Mouse (Mus musculus): Measurements from ENCODE around the gene Triobp.

Gene Triobp

DNA sequence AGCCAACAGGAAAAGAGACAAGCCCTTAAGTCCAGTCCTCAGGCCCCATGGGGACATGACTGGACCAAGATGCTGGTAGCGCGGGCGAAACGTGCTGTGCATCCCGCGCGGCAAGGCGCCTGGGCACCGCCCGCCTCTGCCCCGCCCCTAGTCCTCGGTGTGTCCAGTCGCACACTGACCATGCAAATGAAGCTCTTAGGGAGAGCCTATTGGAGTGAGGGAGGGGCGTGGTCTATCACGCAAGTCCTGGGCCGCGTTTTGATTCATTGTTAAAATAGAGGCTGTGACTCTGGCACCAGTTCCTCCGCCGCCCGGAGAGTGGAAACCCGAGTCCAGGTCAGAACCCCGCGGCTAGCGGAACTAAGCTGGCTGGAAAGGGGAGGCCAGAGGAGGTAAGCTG, at the start of gene Triobp:
Gene Triobp (plus strand): TSS at position 68 of the 400 bp plus-strand sequence.
- DNase-seq, result peak; percentile 91 to 95

DNA sequence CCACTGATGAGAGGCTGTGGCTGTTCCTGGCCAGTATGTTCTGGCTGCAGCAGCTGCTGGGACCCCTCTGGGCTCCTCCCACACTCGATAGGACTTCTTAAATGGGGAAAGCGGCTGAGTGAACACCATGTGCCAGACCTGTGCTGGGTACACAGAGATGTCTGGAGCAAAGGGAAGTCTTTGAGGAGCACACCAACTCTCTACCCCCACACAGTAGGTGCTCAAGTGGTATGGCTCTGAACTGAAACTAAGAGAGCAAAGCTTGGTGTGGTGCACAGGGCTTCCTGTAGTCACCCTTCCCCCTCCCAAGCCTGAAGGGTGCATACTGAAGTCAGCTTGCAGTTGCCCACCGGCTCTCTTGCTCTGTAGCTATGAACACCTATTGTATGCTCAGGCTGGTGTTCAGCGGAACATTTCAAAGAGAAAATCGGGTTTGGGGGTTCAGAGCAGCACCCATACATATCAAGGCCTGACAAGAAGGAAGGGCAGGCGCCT, 49.0 kb upstream of the Triobp start:
- no peak for DNase-seq

DNA sequence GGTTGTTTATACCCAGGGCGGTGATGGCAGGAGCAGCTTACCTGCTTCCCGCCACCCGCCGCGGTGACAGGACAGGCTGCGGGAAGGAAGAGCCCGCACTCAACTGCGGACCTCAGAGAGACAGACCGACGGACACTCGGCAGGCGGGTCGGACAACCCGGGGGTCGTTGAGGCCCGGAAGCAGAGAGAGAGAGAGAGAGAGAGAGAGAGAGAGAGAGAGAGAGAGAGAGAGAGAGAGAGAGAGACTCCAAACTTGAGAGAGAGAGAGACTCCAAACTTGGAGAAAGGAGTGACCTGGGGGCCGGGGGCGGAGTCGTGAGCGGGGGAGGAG, 48.1 kb upstream of the Triobp start, which contains the start of gene Gm49510:
Gene Gm49510 (plus strand): TSS at position 259 of the 331 bp plus-strand sequence.
- DNase-seq, result no peak

DNA sequence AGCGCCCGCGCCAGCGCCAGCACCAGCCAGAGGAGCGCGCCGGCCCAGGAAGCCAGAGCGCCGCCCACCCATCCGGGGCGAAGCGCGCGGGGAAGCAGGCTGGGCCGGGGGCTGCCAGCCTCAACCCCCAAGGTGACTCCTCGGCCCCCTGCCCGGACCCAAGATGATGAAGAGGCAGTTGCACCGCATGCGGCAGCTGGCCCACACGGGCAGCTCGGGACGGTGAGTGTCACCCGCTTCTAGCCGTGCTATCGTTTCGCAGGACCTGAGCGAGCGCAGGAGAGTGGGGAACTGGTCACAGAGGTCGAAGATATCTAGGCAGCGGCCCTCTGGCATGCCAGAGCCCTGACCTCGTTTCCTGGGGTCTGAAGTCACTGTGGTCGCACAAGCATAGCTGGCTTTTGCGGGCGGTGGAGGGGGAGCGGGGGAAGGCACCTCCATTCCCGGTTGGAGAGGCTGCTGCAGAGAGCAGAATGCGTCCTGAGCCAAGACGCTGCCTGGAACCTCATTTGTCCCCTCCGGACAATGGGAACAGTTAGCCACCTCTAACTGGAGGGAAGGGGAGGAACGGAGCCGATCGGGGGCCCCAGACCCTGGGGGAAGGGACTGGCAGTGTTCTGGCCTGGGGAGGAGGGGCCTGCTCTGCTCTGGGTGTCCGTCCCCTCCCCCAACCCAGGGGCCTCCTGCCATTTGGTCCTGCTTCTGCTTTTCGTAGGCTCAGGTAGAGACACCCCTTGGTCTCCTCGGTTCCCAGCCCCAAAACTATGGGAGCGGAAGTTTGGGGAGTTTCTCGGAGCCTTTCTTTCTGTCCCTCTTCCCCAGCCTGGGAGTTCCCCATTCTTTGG, 47.6 kb upstream of the Triobp start, which contains the start of gene Sh3bp1:
Gene Sh3bp1 (plus strand): TSS at position 29 of the 845 bp plus-strand sequence.
- peak; percentile 75 to 82 for DNase-seq

DNA sequence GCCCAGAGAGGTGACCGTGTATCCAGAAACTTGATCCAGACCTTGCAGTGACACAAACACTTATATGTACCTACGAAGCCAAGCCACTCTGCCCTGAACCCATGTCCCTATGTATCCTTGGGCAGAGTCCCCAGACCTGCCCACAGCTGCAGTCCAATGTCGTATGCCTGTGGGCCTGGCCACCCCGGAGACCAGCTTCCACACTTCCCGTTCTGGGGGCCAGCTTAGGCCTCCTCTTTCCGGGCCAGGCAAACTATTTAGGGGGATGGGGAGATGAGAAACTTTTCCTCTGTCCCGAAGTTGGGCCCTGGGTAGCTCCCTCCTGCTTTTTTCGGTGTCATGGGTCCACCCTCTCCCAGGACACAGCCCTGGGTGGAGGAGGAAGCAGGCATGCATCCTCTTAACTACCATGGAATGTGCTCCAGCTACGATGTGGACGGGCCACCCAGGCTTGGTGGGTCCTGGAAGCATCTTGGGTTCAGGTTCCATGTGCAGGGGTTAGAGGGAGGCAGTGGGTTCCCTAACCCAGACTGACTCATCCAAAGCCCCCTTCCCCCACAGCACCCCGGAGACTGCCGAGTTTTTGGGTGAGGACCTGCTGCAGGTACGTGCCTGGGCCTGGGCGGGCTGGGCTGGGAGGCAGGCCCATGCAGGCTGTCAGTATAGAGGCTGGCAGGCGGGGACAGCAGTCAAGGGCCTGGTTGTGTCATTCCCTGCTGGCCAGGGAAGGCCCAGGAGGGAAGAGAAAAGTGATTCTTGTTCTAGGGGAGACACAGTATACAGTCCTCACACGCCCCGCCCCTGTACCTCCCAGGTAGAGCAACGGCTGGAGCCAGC, 46.7 kb upstream of the Triobp start:
- no peak for DNase-seq

DNA sequence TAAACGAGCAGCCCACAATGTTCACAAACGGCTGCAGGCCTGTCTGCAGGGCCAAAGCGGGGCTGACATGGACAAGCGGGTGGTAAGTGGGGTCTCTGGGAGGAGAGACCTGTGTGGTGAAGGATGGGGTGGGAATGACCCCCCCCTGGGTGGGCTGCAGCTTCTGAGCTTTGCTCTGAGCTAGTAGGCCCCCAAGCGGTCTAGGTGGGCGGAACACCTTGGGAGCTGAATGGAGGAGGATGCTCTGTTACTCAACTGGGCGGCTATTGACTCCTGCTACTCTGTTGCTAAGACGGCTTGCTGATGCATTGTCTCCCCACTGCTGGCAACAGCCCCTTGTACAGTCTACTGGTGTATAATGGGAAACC, 46.1 kb upstream of the Triobp start:
- DNase-seq, result no peak

DNA sequence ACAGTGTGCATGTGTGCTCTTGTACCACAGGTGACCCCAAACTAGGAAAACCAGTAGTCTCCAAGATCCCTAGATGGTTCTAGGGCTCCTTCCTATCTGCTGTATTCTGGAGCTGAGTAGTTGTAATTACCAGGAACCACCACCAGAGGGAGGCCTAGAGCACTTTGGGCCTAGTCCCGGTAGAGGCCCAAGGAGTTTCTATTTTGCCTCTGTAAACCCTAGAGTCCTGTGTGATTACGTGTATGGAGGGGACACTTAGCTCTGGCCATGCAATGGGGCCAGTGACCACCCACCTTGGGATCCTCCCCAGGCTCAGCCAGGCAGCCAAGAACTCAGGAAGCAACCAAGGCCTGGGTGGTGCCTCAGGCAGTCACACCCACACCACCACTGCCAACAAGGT, 44.3 kb upstream of the Triobp start:
- DNase-seq, result peak; percentile 78 to 91

DNA sequence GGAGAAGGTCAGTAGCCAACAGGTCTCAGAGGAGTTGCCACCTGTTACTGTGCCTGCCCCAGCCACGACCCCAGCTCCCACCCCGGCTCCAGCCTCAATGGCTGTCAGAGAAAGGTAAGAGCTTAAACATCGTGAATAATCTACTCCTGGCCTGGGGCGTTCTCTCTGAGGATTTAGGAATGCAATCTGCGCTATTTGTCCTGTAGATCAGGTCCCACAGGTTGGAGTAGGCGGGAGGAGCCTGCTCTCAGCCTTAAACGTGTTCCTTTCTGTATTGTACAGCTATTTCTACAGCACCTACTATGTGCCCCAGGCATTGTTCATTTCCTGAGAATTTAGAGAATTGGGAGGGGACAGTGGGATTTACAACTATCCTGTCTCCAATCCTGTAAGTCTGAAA, 39.1 kb upstream of the Triobp start:
- DNase-seq, result no peak

DNA sequence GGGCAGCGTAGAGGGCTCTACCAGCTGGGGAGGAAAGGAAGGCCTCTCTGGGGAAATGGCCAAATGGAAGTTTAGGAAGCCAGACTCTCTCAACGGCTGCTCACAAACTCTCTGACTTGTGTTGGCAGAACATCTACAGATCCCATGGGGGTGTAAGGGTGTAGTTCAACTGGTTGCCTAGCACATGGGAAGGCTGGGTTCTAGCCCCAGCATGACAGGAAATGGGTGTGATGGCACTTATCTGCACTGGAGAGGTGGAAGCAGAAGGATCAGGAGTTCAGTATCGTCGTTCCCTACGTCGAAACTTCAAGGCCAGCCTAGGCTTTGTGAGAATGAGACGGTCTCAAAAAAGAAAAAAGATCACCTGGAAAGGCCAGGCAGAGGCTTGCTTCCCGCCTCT, 38.5 kb upstream of the Triobp start:
- no peak for DNase-seq

DNA sequence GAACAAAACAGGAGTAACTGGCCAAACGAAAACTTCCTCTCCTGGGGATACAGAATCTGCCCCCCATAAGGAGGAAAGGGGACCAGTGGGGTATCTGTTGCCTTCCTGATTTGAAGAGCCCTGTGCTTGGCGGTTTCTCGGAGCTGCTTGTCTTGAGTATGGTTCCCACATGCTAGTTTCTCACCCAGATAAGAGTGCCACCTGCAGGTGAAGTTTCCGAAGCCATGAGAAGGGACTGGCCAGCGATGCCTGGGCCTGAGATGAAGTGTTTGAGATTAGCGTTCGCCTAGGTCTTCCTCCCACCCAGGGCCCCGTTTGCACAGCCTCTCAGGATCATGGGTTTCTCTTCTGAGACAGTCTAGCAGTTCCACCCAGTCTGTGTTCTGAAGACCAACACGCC, 35.5 kb upstream of the Triobp start:
- peak; percentile 67 to 72 for DNase-seq

DNA sequence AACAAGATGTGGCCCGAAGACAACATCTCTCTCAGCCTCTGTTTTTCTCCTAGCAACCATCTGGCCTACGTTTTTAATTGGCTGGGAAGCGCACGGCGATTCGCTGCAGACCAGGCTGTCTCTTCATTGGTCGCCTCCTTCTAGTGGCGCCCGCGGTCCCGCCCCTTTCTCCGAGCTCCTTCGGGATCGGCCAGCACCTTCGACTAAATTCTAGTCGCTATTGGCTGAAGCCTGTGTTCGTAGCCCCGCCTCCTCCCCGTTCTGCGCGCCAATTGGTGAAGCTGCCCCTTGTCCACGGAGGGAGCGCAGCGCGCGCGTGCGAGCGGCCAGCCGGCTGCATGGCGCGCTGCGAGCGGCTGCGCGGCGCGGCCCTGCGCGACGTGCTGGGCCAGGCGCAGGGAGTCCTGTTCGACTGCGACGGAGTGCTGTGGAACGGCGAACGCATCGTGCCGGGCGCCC, 33.9 kb upstream of the Triobp start, which contains the start of gene Pdxp:
Gene Pdxp (plus strand): TSS at position 288 of the 459 bp plus-strand sequence.
- peak; percentile 95 to 97 for DNase-seq

DNA sequence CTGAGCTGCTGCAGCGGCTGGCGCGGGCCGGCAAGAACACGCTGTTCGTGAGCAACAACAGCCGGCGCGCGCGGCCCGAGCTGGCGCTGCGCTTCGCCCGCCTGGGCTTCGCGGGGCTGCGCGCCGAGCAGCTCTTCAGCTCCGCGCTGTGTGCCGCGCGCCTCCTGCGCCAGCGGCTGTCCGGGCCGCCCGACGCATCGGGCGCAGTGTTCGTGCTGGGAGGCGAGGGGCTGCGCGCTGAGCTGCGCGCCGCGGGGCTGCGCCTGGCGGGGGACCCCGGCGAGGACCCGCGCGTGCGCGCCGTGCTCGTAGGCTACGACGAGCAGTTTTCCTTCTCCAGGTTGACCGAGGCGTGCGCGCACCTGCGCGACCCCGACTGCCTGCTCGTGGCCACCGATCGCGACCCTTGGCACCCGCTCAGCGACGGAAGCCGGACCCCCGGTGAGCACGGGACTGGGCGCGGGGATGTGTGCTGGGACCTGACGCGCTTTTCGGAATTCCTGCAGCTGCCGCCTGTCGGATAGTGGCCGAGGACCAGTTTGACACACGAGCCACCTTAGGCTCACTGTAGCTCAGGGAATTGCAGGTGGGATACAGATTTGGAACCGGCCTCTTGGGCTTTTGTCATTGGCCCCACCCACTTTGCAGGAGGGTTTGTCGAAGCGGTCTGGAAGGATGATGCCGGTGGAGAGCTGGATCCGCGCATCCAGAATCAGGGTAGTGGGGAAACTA, 33.3 kb upstream of the Triobp start:
- DNase-seq, result no peak

DNA sequence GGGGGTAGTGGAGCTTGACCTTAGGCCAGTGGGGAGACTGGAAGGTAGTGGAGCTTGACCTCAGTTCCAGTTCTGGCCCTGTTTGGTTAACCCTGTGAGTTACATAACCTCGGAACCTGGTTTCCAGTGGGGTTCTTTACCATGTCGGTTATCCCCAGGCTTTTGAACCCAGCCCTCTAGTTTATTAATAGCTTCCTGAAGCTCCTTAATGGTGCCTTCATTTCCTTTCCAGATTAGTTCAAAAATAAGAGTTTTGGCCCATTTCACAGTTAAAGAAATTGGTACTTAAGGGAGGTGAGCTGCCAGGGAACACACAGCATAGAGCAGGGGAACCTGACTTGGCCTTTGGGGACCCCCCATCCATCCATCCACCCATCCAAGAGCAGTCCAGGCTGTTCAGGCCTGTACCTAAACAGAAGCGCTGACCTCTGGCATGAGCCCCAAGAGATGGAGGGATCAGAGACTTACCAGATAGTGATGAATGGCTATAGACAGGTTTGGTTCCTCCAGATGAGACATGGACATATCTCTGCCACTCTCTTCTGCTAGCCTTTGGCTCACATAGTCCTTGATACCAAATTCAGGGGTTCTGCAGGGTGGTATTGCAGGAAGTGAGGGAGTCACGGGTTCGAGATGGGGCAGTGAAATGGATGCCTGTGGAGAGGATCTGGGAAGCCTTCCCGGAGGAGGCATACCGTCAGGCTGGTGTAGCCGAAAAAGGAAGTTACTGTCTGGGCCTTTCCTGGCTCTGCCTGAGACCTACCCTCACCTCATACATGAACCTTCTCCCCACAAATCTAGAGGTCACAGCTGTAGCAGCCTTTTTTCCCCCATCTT, 32.5 kb upstream of the Triobp start:
- no peak for DNase-seq

DNA sequence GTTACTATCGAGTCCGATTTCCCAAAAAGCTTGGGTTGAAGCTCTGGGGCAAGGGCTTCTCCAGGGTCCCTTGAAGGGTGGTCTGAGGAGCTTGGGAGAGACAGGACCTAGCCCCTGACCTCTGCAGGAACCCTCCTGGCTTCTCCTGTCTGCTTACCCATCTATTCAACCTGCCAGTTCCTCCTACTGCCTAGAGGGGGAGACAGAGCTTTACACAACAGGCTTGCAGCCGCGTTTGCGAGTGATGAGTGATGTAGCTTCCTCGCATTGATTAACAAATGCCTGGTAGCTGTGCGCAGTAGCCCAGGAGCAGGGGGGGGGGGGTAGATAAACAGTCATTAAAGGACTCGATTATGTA, 31.9 kb upstream of the Triobp start:
- peak; percentile 78 to 80 for DNase-seq

DNA sequence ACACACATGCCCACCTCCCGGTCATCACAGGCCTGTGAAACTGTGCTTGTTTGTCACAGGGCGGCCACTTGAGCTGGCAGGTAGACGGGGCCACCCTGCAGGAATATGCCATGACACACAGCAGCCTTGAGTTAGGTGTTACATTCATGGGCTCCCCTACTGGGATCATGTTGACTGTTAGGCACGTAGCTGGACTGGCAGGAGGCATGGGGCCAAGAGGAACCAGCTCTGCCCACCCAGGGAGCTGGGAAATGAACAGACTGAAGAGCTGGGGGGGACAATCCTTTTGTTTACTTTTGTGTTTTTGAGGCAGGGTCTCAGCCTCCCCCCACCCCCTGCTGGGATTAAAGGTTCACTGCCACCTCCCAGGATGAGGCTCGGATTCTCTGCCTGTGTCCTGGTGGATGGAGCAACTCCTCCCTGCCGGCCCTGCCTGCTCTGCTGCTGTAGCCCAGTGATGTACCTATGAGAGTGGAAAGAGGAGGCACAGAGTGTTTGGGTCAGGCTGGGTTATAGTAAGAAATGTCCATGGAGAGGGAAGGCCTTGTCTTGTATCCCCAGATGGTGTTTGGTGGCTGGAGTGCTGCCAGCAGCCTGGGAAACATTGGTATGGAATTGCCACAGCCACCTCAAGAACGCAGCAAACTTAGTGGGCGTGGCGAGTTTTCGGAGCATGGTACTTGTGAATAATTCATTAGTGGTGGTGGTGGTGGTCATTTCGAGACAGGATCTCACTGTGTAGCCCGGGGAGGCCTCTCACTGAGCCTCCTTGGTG, 31.3 kb upstream of the Triobp start:
- DNase-seq, result peak in 1 of 2 experiments; percentile 42

DNA sequence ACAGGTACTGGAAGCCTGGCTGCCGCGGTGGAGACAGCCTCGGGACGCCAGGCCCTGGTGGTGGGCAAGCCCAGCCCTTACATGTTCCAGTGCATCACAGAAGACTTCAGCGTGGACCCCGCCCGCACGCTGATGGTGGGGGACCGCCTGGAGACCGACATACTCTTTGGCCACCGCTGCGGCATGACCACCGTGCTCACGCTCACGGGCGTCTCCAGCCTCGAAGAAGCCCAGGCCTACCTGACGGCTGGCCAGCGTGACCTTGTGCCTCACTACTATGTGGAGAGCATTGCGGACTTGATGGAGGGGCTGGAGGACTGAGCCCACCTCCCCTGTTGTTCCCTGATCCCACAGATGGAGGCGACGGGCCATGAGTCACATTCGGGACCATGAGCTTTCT, 29.4 kb upstream of the Triobp start:
- peak in 1 of 2 experiments; percentile 40 for DNase-seq

DNA sequence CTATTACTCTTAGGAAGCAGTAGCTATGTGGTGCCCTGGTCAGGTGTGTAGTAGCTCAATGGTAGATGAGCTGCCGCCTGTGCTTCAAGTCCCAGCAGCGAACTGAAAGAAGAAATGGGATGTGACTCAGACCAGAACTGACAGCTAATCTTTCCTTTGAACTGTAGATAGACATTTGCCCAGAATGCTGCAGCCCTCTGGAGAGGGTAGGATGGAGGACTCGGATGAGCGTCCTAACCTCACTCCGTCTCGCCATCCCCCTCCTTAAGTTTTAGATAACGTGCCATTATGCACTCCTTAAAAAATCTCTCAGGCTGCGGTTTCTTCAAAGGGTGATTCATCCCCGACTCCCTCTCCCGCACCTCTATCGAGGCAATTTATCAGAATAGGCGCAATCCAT, 27.6 kb upstream of the Triobp start:
- DNase-seq, result no peak

DNA sequence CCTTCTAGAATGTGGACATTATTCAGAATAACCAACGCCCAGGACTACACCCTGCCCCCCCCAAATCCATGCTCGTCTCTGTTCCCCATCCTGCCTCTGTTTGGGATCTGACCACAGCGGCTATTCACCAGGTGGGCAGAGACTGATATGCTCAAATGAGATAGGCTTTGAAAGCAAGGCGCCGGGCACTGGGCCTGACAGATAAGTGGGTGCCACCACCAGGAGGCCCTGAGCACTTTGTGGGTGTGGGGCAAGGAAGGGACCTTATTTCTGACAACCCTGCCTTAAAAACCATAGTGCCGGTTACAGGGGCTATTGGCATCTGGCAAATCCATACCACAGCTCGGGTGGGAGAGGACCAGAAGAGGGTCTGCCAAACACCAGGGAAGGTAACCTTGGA, 24.8 kb upstream of the Triobp start:
- no peak for DNase-seq

DNA sequence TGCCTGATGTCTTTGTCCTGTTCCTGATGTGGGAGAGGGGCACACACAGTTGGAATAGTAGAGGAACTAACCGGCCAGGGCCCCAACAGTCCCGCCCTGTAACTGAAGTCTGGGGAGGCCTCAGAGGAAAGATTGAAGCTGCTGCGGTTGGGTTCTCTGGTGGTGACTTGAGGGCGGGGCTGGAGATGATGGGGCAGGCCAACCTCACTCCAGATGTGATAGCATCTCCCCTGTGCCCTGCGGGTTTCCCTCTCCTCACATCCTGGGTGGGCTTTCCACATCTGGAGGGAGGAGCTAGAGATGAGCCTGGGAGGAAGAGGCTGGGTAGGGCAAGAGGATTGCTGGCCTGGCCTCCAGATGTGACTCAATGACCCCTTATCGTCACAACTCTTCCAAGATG, 23.9 kb upstream of the Triobp start:
- no peak for DNase-seq

DNA sequence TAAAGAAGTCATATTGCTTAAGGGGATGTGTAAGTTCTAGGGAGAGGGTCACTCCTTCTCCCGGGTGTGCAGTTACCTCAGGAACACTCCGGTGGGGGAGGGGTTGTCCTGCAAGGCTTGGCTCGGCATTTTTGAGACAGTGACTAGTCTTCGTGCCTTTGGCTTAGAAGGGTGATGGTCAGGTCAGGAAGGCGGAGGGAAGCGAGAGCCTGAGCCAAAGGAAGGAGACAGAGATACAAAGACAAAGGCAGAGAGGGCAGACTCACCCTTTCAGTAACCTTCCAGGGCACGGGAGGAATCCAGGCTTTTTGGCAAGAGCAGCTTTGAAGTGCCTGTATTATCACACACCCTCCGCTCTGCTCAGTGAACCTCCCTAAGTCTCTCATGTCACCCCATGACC, 22.4 kb upstream of the Triobp start:
- DNase-seq, result peak; percentile 67 to 72

Data from kidney, postnatal 25 days (tissue).